Mouse (Mus musculus) urinary bladder, adult 18-20 months (tissue): Measurements from ENCODE around the gene Brca2.

Source experiments
- DNase-seq, 2 experiments: peaks; one replicate each; pipeline ENCODE4 v3.0.0; 2022; ENCODE audit warnings: low spot score in 2 of 2, mixed read lengths in 2 of 2

The Brca2 gene

DNA sequence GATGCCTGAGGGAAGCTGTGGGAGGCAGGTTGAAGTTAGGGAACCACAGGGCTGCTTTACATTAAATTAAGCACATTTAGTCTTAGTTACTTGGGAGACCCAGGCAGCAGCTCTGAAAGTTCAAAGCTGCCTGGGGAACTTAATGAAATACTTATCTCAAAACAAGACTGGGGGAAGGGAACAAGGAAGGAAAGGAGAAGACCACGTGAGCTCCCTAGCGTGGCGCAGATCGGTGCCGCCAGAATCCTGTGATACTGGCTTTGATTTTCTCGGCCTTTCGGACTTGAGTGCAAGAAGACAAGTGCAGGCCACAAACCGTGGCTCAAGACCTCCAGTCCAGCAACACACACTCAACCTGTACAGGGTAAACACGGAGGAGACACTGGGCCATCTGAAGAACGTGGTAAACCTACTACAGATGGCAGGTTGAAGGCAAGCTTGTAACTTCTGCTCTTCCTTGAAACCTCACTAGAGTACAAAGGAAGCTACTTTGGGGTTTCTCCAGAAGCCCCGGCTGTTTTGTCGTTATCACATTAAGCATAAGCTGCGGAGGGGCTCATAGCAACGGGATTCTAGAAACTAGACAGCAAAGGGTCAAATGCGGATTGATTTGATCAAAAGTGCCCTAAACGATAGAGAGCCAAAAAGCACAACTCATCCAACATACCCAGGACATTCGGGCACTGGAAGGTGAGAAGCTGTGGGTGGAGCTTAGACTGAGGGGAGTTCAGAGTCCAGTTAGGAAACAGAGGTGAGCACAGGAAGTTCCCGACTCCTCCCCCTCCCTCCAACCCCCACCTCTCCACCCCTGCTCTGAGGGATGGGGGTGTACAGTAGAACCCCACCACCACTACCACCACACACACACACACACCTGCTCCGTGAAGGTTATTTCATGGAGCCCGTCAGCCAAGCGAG, 76.0 kb downstream of the Brca2 start:
- no peak for DNase-seq

DNA sequence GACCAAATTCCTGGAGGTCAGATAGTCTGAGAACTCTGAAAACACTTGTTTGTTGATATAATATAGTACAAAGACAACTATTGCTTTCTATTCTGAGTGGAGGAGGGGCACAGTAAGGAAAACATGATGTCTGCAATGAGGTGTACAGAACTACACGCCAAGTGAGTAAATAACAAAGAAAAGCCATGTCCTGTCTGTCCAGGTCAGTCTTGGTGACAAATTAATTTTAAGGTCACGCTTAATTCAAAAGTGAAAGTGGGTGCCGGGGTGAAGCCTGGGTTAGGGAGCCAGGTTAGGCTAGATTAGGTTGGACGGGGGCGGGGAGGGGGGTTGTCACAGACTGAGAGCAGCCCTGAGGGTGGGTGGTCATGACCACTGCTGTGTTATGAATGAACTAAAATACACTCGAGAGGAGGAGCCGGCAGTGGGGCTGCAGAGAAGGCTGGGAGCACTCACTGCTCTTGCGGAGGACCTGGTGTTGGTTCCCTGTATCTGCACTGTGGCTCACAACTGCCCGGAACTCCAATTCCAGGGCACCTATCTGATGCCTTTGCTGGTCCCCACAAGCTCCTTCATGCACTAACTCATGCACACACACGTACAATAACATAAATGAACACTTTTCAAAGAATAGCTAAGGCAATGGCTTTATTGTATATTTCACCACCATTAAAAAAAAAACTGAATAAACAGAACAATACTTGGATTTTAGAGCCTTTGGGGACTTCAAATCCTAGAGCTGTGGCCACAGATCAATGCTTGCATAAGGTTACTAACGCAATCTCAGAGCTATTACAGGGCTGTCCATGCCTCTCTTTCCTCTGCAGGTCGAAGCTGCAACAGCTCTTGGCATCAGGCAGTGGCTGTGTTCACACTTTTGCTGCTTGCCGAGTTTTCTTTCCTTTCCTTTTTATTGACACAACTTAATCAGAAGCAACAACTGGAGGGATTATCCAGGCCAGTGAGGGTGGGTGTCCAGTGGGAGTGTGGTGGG, 77.2 kb downstream of the Brca2 start:
- no peak for DNase-seq

DNA sequence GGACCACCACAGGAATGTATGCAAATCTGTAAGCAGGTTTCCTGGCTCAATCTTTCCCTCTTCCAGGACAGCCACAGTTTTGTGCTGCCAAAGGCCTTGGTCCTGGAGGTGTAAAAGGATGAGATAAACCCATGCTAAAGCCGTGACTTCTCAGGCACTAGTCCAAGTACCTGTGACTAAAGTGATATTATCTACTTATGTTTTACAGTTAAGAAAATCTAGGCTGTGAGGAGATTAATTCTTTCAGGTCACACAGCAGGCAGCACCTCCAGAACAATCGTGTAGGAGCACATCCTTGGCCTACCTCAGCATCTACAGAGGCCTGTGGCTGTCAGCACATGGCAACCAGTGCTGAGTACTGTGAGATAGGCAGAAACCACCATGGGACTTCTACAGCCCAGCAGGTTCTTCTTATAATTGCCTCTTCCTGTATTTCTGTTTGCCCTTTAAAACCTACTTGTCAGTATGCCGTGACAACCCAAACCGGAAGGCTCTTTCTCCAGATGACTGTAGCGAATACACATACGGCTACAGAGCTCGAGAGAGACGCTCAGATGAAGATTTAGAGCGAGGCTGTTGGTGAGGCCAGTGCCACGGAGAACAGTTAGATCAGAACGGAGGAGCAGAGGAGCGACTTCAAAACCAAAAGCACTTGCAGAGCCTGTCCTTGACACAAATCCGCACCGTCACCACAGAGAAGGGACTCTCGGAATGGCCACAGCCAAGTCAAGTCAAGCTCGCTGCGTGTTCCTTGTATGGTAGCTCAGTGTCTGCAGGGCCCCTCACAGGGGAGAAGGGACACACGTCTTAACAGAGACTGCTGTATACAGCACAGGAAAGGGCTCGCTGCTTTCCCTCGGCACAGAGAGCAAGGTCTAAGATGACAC, 78.4 kb downstream of the Brca2 start:
- no peak for DNase-seq

DNA sequence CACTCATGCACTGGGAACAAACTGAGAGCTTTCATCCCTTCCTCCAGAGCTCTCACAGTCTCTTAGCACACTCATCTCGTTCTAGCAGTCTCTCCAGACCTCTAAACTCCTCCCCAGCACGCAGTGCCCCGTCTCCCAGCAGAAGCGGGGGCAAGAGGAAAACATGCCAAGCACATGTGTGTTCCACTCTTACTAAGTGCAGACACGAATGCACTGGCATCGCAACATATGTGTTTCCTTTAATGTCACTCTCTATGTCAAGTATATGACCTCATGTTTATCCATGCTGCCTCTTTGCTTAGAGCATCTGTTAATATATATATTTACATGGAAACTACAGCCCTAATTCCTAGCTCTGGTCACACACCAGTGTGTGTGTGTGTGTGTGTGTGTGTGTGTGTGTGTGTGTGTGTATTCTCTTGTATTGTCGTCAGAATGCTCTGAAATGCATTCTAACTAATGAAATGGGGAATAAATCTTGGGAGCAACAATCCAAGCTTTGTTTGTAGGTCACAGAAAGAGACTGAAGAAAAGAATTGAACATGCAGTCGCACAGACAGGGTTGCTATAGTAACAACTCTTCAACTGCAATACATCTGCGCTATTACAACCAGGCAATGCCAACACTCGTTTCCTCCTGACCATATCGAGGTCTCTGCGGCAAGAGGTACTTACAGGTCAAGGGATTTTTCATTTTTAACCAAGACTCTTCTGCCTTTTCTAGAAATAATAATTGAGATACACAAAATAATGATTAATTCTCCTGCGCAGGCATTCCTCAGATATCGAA, 79.2 kb downstream of the Brca2 start:
- no peak for DNase-seq

DNA sequence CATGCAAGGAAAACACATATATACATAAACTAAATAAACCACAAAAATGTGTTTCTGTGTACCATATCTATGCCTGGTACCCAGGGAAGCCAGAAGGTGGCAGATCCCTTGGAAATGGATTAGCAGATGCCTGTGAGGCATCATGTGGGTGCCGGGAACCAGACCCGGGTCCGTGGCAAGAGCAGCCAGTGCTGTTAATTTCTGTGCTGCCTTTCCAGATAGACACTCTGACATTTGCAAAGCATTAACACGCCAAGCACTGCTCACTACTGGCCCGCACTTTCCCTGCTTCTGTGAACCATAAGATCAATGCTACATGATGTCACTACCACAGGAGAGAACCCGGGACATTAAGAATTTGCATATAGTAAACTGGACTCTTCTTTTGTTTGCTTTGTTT, 83.7 kb downstream of the Brca2 start:
- DNase-seq = no peak

DNA sequence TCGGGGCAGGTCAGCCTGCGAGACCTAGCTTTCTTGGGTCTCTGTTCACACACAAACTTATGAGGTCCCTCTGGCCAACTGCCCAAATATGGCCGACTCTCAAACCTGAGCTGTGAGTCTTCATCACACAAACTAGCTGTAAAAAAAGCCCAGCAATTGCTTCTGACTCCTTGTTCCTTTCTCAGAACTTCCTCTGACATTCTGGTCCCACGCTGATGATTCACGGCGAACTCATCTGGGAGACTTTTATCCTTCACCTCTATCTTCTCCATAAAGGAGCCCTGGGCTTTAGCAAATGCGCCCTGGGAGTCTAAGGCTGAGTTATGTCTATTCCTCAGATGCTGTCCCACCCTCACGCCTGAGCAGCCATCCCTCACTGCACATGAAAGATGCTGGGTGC, 85.2 kb downstream of the Brca2 start:
- DNase-seq = no peak

DNA sequence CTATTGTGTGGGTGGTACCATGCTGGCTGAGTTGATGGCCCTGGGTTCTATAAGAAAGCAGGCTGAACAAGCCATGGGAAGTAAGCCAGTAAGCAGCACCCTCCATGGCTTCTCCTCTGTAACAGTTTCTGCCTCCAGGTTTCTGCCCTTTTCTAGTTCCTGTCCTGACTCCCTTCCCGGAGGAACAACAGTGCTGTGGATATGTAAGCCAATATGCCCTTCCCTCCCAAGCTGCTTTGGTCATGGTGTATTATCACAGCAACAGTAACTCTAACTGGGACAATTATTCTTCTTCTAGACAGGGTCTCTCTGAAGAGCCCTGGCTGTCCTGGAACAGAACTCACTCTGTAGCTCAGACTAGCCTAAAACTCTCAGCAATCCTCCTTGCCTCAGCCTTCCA, 88.7 kb downstream of the Brca2 start:
- DNase-seq = no peak

DNA sequence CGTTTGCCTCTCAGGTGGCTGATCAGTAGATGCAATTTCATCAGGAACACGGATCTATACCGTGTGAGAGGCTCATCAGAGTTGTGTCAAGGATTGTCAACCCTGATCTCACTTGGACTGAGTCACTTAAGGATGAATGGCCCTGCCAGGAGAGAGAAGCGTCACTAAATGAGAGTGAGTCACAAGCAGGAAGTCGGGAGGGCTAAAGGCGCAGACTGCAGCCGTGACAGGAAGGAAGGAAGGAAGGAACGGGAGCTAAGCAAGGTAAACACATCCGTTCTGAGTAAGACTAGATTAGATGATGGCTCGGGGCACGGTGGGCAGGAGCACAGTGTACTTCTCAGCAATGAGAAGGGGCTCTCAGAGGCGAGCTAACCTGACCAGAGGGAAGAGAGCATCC, 89.3 kb downstream of the Brca2 start:
- no peak for DNase-seq

DNA sequence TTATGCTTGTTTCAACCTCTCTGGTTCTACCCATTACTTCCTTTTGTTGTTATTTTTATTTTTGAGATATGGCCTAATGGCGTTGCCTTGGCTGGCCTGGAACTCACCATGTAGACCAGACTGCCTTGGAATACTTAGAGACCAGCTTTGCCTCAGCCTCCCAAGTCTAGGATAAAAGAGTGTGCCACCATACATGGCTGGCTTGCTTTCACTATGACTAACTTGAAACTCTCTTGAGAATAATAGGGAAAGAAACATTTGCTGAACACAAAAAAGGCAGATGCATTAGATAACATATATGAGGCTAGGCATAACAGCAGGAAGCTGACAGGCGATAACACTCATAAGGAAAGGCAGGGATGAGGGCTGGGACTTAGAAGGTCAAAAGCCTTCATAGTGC, 91.6 kb downstream of the Brca2 start:
- DNase-seq = no peak

DNA sequence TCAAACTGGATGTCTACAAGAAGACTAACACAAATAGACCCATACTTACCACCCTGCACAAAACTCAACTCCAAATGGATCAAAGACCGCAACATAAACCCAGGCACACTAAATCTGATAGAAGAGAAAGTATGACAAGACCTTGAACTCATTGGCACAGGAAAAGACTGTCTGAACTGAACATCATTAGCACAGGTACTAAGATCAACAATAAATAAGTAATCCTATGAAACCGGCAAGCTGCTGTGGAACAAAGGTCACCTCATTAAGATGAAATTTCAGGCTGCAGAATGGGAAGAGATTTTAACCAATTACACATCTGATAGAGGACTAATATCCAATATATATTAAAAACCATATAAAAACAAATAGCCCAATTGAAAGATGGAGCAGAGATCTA, 93.8 kb downstream of the Brca2 start:
- no peak for DNase-seq

DNA sequence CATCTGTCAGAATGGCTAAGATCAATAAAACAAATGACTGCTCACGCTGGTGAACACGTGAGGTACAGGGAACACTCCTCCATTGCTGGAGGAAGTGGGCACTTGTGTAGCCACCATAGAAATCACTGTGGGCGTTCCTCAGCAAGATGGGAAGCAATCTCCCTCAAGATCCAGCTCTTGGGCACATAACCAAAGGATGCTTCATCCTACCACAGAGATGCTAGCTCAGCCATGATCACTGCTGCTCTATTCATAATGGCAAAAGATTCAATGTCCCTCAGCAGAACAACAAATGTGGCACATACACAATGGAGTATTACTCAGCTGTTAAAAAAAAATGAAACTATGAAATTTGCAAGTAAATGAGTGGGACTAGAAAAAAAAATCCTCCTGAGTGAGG, 94.3 kb downstream of the Brca2 start:
- DNase-seq = no peak

DNA sequence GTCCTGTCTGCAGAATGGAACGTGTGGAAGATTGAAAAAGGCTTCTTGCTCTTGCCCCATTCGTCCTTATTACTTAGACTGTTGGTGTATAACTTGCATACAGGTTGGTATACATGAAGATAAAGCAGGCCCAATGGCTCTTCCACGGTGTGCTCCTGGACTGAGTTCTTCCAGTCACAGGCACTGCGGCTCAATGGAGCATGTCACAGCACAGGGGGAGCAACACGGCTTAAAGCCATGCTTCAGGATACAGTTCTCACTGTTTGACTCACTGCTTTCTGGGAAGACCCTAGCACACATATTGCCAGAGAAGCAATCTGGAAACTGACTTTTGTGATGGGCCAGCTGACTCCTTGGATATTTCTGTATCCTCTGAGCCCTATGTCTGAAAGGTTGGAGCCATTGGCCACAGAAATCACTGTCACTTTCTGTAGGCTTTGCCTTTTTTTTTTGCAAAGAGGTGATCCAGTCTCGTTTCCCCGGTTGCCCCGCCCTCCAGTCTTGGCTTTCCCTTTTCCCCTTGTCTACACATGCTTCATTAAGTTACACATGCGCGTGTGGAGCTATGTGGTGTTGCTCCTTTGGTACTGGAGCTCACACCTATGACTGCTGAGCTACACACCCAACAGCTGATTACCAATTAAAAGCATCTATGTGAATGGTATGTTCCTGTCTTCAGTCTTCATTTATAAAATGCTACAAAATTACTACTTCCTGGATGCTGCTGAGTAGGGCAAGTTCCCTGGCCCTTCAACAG, 96.3 kb downstream of the Brca2 start:
- no peak for DNase-seq
